Mouse (Mus musculus): ENCODE measurements around the gene Cntn3.

DNA sequence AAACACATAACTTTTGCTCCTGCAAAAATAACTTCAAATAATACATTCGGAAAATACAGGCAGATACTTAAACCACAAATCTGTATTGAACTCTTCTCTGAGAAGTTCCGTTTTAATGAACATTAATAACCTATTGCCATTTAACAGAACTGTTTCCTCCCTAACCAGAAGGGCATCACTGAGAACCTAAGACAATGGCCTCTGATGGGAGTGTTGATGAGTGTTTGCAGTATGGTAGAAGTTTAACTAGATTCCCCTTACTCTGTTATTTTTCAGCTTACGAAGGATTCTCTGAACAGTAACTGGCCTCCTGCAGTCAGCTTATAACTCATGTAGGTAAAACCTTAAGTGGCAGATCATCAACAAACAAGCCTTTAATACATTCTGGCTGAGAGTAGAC is 253.1 kb downstream of the Cntn3 start:
- TF ChIP-seq CTCF (IDR thresholded peaks at IDR 0.05; ENCODE audit: control insufficient read depth, insufficient read depth, insufficient read length), result no peak
- TF ChIP-seq USF1 (IDR thresholded peaks at IDR 0.05; ENCODE audit: low read depth), result no peak
- no peak for TF ChIP-seq MAX (IDR thresholded peaks at IDR 0.05)
- no peak for TF ChIP-seq MYOG (IDR thresholded peaks at IDR 0.05; ENCODE audit: control insufficient read depth, extremely low read depth, insufficient read length)
- no peak for TF ChIP-seq MYOD1 (IDR thresholded peaks at IDR 0.05; ENCODE audit: control insufficient read depth, insufficient read length, low read depth)
- TF ChIP-seq CEBPB (IDR thresholded peaks at IDR 0.05; ENCODE audit: low read depth), result no peak

Measured in C2C12 (cell line).